Mouse (Mus musculus) midbrain, embryonic 14.5 days (tissue): Measurements from ENCODE around the gene Dmwd. TPM values are rescaled to one million over a fixed set of nuclear protein-coding genes. Genes with fewer than 3 reads are reported as not detected.

Experiments used
- ATAC-seq: fragments of 200-750 bp; cut with Nextera tagmentation; 2 replicates; pipeline ENCODE4 v1.8.0; 2017; ENCODE audit warnings: moderate number of reproducible peaks, moderate library complexity; ENCODE audit not compliant: low FRiP score, low TSS enrichment
- DNase-seq: peaks from one replicate; pipeline ENCODE4 v3.0.0-alpha.2; 2015
- H3K27ac ChIP-seq: fragments of 300-500 bp; sonication (generic); replicated peaks from 2 replicates; pipeline ENCODE4 v1.5.1; 2014; ENCODE audit warnings: mild to moderate bottlenecking, low read depth, low read length, moderate library complexity
- H3K27me3 ChIP-seq: fragments of 300-500 bp; sonication (generic); 2 replicates; pipeline ENCODE4 v1.6.1; 2014; ENCODE audit warnings: low read length, control low read depth, mixed read lengths; ENCODE audit not compliant: control insufficient read depth, insufficient read depth
- H3K36me3 ChIP-seq: fragments of 300-500 bp; sonication (generic); 2 replicates; pipeline ENCODE4 v1.6.1; 2014; ENCODE audit warnings: low read length, control low read depth; ENCODE audit not compliant: control insufficient read depth, insufficient read depth
- H3K4me1 ChIP-seq: fragments of 300-500 bp; sonication (generic); 2 replicates; pipeline ENCODE4 v1.6.1; 2014; ENCODE audit warnings: mild to moderate bottlenecking, antibody characterized with exemption, low read length, control low read depth; ENCODE audit not compliant: control insufficient read depth, insufficient read depth
- H3K4me2 ChIP-seq: fragments of 300-500 bp; sonication (generic); 2 replicates; pipeline ENCODE4 v1.6.1; 2014; ENCODE audit warnings: mild to moderate bottlenecking, low read length, moderate library complexity
- H3K4me3 ChIP-seq: fragments of 300-500 bp; sonication (generic); replicated peaks from 2 replicates; pipeline ENCODE4 v1.5.1; 2014; ENCODE audit warnings: low read depth, low read length
- H3K9ac ChIP-seq: fragments of 300-500 bp; sonication (generic); replicated peaks from 2 replicates; pipeline ENCODE4 v1.6.1; 2014; ENCODE audit warnings: mild to moderate bottlenecking, low read length, moderate library complexity
- H3K9me3 ChIP-seq: fragments of 300-500 bp; sonication (generic); 2 replicates; pipeline ENCODE4 v1.6.1; 2016; ENCODE audit warnings: low read length, control low read depth, mixed read lengths; ENCODE audit not compliant: control insufficient read depth
- WGBS: fragments of 180-500 bp; shearing (Covaris S2); extraction: QIAGEN DNeasy Blood & Tissue Kit; methylation state at CpG from one replicate; pipeline ENCODE4 v1.1.7; 2014; 5-methylcytosine and 5-hydroxymethylcytosine counted together
- polyA plus RNA-seq: library from polyadenylated mRNA; unstranded; fragments of >200 nt; fragmentation: Nextera tagmentation; extraction: Ambion mirVana; gene quantifications from 2 replicates; pipeline ENCODE4 v1.2.1, GENCODE M21; 2014

The Dmwd gene
- polyA plus RNA-seq, 1 experiment from 2014 or later, result 33.2 TPM

DNA sequence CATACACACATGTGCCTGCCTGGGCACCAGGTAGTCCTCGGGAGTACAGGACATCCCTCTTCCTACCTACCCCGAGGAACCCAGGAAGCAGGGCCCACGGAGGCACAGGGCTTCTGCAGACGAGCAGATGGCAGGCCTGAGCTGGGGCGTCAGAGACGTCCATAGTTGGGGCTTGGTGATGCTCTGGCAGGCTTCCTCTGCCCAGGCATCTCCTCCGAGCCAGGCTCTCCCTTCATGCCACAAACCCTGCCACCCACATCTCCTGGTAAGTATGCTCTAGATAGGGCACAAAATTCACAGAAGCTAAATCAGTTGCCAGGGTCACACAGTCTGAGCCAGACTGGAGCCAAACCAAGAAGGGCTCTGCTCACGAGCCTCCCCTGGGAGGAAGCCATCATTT lies 25.9 kb upstream of the Dmwd start:
- H3K4me3 ChIP-seq, result no peak overlapping the region
- H3K4me2 ChIP-seq, result no peak overlapping the region
- peaks cover 77% of the 10 kb centered on the region for H3K36me3 ChIP-seq
- no peaks in the 10 kb centered on the region for H3K27me3 ChIP-seq
- 93% methylated on average over 8 of the region's 8 CpGs for WGBS
- H3K27ac ChIP-seq, result no peak overlapping the region
- DNase-seq (no peak), ATAC-seq (no peak)
- no peak overlapping the region; the same call in 1 of the 2 replicates for H3K9ac ChIP-seq
- no peaks in the 10 kb centered on the region for H3K9me3 ChIP-seq
- 0 out of 2 replicates have a peak, but pooled peaks cover 2% of the 10 kb centered on the region for H3K4me1 ChIP-seq

DNA sequence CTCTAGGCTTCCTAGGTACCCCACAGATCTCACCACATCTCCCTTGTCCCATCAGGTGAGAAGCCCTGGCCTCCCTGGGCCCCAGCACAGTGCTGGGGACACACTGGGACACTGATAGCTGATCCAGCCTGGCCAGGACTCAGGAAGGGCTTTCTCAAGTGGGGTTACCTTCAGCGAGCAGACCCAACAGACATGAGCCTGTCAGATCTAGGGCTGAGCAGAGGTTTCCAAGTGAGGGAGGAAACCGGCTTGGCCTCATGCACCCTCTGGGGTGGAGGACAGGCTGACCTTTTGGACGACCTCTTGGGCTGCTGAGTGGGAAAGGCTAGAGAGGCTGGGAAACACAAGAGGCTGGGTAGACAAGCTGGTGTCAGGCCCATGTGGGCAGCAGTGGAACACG lies 24.9 kb upstream of the Dmwd start:
- no peak overlapping the region for H3K4me3 ChIP-seq

GRCm38 (mm10) chr7:19052345-19053135 lies 23.5 kb upstream of the Dmwd start:
- Histone ChIP-seq H3K9ac (no peak overlapping the region), H3K9me3 (no peaks in the 10 kb centered on the region), H3K27me3 (no peaks in the 10 kb centered on the region), H3K4me2 (no peak overlapping the region), H3K36me3 (peaks cover 53% of the 10 kb centered on the region), H3K4me3 (no peak overlapping the region), H3K4me1 (0 out of 2 replicates have a peak, but pooled peaks cover 2% of the 10 kb centered on the region), H3K27ac (0 out of 2 replicates have a peak overlapping the region, but pooled peaks have one; percentile 13)
- DNase-seq (no peak), ATAC-seq (no peak)
- 89% methylated on average over 15 of the region's 15 CpGs for WGBS

More for the DNA sequence above, 24.9 kb upstream of the Dmwd start:
- Histone ChIP-seq H3K27ac (no peak overlapping the region), H3K36me3 (peaks cover 67% of the 10 kb centered on the region), H3K27me3 (no peaks in the 10 kb centered on the region), H3K9ac (no peak overlapping the region), H3K4me1 (0 out of 2 replicates have a peak, but pooled peaks cover 2% of the 10 kb centered on the region), H3K4me2 (no peak overlapping the region), H3K9me3 (no peaks in the 10 kb centered on the region)
- WGBS, result 73% methylated on average over 4 of the region's 4 CpGs
- DNase-seq (no peak), ATAC-seq (no peak)

GRCm38 (mm10) chr7:19053136-19053532 lies 22.9 kb upstream of the Dmwd start:
- no peaks in the 10 kb centered on the region for H3K27me3 ChIP-seq
- peaks cover 47% of the 10 kb centered on the region for H3K36me3 ChIP-seq
- WGBS, result 92% methylated on average over 7 of the region's 7 CpGs
- no peak for ATAC-seq
- no peak for DNase-seq
- no peak overlapping the region for H3K9ac ChIP-seq
- H3K4me2 ChIP-seq, result no peak overlapping the region
- no peak overlapping the region for H3K4me3 ChIP-seq
- 0 out of 2 replicates have a peak, but pooled peaks cover 2% of the 10 kb centered on the region for H3K4me1 ChIP-seq
- no peaks in the 10 kb centered on the region for H3K9me3 ChIP-seq
- H3K27ac ChIP-seq, result no peak overlapping the region

GRCm38 (mm10) chr7:19054047-19054776 lies 21.8 kb upstream of the Dmwd start, which contains the start of gene Rsph6a:
Gene Rsph6a, plus strand, starts transcription at chr7:19054690.
- Histone ChIP-seq H3K4me2 (peak within 1 kb of the TSS; percentile 50), H3K27me3 (no peaks in the 10 kb centered on the region), H3K27ac (no peak within 1 kb of the TSS; the same call in 1 of the 2 replicates), H3K4me3 (0 out of 2 replicates have a peak within 1 kb of the TSS, but pooled peaks have one; percentile 15), H3K9ac (peak within 1 kb of the TSS; percentile 26), H3K4me1 (0 out of 2 replicates have a peak, but pooled peaks cover 2% of the 10 kb centered on the region), H3K36me3 (peaks cover 36% of the 10 kb centered on the region), H3K9me3 (no peaks in the 10 kb centered on the region)
- DNase-seq, result peak; percentile 85
- ATAC-seq, result peak; percentile 63
- 20% methylated on average over 33 of the region's 33 CpGs for WGBS

DNA sequence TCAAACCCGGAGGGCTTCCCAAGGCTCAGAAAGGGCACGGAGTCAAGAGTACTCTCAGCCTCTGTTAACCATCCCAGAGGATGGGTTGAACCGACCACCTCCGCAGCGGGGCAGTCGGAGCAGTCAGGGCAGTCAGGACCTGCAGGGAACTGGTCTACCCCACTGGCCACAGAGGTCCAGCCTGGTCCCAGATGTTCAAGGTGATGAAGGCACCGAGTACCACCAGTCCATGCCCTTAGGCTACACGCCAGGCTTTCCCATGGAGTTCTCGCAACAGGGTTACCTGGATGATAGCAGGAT lies 21.3 kb upstream of the Dmwd start:
- Histone ChIP-seq H3K9ac (peak overlapping the region; percentile 26), H3K36me3 (peaks cover 31% of the 10 kb centered on the region), H3K4me1 (0 out of 2 replicates have a peak, but pooled peaks cover 2% of the 10 kb centered on the region), H3K4me2 (peak overlapping the region; percentile 50), H3K9me3 (no peaks in the 10 kb centered on the region), H3K27me3 (no peaks in the 10 kb centered on the region), H3K27ac (no peak overlapping the region), H3K4me3 (0 out of 2 replicates have a peak overlapping the region, but pooled peaks have one; percentile 15)
- DNase-seq (no peak), ATAC-seq (peak; percentile 22)
- WGBS, result 62% methylated on average over 9 of the region's 9 CpGs

DNA sequence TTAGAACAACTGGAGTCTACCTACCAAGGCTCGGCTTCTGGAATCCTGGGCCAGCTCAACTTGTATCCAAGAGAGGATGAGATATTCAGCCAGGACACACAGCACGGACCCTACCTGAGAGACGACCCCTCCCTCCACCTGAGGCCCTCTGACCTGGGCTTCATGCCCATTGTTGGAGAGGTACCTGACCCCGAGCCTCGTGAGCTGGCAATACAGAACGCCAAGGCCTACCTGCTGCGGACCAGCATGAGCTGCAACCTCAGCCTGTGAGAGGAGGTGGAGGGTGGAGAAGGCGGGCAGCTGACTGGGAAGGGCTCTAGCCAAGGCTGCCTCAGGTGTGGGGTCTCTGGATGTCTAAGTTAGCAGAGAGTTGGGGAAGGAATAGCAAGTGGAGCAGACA lies 20.9 kb upstream of the Dmwd start:
- no peaks in the 10 kb centered on the region for H3K27me3 ChIP-seq
- no peak overlapping the region for H3K4me3 ChIP-seq
- no peak overlapping the region for H3K4me2 ChIP-seq
- H3K9me3 ChIP-seq, result no peaks in the 10 kb centered on the region
- peaks cover 28% of the 10 kb centered on the region for H3K36me3 ChIP-seq
- 91% methylated on average over 8 of the region's 8 CpGs for WGBS
- H3K27ac ChIP-seq, result no peak overlapping the region
- H3K4me1 ChIP-seq, result 0 out of 2 replicates have a peak, but pooled peaks cover 2% of the 10 kb centered on the region
- no peak overlapping the region for H3K9ac ChIP-seq
- DNase-seq (no peak), ATAC-seq (no peak)

DNA sequence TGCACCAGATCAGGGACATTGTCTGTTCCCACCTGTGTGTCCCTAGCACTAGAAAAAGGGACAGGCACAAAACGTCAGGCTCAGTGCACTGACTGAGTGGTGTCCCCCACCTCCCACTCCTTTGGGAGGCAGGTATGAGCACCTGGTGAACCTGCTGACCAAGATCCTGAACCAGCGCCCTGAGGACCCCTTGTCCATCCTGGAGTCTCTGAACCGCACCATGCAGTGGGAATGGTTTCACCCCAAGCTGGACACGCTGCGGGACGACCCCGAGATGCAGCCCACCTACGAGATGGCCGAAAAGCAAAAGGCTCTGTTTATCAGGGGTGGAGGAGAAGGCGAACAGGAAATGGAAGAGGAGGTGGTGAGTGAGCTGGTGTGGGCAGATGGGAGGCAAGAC lies 18.6 kb upstream of the Dmwd start:
- H3K36me3 ChIP-seq, result peaks cover 5% of the 10 kb centered on the region; the same call in 1 of the 2 replicates
- H3K4me3 ChIP-seq, result no peak overlapping the region
- H3K9me3 ChIP-seq, result no peaks in the 10 kb centered on the region
- WGBS, result 91% methylated on average over 10 of the region's 10 CpGs
- no peak for ATAC-seq
- no peak overlapping the region for H3K9ac ChIP-seq
- no peaks in the 10 kb centered on the region for H3K27me3 ChIP-seq
- H3K4me1 ChIP-seq, result 0 out of 2 replicates have a peak, but pooled peaks cover 2% of the 10 kb centered on the region
- H3K27ac ChIP-seq, result no peak overlapping the region
- no peak overlapping the region for H3K4me2 ChIP-seq
- DNase-seq, result no peak
